Mouse (Mus musculus) kidney, adult 18-20 months (tissue): Measurements from ENCODE around the gene Cel.

Experiments
- DNase-seq: peaks from one replicate; pipeline ENCODE4 v3.0.0; 2021

The Cel gene

DNA sequence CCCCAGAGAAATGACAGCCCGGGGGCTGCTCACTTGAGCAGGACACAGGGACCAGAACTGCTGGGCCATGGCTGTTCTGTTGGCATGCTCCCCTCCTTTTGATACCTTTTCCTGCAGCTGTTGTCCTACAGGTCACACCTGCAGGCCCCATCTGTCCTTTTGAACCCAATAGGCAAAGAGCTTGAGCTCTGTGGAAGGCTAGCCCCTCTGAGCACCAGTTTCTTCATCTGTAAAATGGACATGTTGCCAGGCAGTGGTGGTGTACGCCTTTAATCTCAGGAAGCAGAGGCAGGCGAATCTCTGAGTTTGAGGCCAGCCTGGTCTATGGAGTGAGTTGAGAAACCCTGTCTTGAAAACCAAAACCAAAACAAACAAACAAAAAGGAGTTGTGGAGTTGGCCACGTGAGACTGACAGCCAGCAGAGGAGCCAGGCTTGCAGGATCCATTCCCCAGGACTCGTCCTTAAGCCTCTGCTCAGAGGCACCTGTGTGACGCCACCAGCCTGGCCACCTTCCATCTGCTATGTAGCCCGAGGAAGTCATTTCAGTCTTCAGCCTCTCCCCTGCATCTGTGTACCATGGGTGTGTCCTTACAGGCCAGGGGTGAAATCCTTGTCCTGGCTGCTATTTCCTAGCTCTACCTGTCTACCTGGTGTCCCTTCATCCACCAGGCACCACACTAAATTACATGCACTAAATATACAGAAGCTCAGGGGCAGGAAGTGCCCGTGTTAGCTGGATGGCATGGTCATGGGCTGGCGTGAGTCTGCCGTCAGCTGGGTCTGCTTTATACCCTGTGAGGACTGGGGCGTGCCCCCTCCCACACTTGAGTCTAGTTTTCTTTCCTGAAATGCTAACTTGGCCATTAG lies 26.2 kb downstream of the Cel start:
- DNase-seq = no peak

DNA sequence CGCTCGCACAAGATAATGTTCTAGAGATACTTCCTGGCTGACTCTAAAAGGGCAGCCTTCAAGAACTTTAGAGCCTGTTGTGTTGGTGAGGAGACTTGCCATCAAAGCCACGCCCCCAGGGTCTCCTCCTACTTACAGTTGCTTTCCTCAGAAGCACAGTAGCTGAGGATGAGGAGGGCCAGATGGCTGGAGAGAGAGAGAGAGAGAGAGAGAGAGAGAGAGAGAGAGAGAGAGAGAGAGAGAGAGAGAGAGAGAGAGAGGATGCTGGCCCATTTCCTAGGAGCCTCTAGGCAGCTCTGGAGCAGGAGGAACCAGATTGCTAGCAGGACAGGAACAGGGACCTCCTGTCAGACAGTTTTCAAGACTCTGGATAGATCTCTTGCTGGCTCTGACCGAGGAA lies 27.0 kb downstream of the Cel start:
- DNase-seq = no peak

DNA sequence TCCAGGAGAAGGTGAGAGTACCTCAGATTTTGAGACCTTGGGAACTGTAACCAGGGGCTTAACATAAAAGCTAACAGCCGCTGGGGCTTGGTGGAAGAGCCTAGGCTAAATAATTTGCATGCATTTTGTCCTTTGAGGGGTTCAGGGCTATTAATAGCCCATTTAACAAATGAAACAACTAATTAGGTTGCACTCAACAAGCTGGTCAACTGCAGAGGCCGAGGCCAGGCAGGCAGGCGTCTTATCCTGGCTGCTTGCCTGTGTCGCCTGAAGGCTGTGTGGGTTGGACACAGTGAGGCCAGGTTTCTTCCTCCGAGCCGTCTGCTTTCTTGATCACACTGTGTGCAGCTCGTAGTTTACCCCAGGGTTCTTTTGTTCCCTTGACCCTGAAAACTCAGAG lies 27.6 kb downstream of the Cel start:
- no peak for DNase-seq

DNA sequence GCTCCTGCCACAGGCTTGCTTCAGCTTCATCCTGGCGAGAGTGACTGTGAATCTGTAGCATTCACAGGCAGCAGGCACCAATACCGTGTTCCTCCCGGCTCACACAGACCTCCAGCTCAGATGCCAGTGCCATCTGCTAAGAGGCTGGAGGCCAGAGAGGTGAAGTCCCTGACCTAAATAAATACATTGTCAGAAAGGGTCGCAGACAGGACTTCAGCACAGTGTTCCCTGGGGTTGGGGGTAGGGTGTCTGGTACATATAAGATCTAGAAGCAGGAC lies 28.0 kb downstream of the Cel start:
- no peak for DNase-seq

DNA sequence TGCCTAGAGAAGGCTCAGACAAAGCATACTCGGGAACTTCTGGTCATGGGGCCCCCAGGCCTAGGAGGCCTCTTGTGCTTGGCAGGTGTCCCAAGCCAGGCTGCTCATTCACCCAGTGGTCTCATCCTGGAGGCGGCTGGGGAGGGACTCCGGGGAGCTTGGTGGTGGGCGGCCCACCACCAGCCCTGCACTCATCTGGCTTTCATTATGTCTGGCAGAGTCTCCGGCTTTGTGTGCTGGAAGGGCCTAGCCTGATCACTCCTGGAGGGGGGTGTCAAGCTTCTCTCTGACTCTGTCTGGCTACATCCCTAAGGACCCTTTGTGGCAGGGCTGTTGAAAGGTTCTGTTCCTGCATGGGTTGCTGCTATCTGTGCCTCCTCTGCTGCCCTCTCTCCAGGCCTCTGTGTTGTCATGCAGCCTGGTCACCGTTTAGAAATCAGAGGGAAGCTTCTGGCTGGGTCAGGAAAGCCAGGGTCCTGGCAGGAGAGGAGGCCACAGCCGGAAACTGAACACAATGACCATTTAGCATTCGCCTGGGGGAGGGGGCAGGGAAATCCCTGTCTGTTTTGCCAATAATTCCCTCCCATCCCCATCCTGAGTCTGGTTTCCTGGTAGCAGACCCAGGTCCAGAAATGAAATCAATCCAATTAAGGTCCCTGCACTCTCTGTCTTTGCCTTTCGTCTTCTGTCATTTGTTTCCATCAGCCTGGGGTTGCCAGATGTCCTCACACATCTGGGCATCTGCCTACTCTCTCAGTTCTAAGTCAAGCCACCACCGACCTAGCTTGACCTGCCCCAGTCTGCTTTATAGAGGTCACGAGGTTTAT lies 28.6 kb downstream of the Cel start:
- DNase-seq = no peak

DNA sequence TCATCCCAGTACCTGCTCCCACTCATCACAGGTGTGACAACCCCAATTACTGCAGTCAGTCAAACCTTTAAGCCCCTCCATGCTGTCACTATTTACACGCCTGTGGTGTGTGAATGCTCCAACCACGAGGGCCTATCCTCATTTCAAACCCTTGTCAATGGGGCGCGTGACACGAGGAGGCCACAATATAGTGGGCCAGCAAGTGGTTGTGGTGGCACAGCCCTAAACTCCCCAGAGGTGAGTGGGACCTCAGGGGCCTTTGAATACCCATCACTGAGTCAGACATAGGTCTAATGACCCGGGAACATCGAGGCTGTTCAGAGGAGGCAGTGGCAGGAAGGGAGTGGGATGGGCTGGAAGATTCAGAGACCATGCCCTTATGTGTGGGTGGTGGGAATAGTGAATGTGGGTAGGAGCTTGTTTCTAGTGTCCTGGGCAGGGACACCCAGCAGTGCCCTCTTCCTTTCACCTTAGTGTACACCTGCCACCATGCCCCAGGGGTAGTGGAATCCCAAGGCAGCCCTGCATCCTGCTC lies 29.2 kb downstream of the Cel start:
- DNase-seq = no peak

DNA sequence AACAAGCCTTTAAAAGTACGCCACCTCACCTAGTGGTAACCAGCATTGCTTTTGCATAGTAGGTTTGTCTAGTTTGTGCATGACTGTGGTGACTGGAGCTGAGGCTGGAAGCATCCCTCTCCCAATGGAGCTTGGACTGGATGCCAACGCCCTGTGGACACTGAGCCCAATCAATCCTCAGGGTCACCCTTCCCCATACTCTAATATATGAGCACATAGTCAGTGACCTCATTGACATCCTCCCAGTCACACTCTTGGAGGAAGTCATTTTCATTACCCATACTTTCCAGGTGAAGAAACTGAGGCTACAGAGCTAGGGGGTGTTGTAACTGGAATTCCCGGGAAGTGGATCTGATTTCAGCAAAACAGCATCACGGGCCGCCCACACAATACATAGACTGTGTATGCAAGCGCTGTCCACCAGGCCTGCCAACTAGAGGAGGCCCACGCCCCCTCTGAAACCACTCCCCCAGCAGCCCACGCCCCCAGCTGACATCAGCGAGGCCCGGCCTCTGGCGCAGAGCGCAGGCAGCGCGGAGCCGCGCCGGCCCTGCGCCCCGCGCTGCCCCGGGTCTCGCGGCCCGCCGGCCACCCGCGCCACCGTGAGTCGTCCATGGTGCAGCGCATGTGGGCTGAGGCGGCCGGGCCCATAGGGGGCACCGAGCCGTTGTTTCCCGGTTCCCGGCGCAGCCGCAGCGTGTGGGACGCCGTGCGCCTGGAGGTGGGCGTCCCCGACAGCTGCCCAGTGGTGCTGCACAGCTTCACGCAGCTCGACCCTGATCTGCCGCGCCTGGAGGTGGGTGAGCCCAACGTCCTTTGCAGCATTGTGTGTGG lies 30.0 kb downstream of the Cel start:
- peak; percentile 89 for DNase-seq

DNA sequence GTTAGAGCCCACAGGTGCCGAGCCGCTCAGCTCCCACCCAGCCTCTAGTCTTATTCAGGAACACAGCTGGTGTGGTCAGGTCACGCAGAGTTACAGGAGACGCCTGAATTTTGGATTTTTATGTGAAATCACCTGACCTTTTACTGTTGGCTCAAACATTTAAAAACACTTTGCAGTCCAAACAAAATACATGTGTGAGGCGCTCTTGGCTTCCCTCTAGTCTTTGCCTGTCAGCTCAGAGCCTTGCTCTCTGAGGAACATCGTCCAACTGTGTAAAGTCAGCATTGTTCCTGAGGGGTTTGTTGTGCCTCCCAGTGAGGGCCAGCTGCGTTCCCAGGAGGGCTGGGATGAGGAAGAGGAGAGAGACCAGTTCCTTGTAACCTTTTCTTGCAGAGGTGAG lies 32.9 kb downstream of the Cel start:
- DNase-seq = no peak

DNA sequence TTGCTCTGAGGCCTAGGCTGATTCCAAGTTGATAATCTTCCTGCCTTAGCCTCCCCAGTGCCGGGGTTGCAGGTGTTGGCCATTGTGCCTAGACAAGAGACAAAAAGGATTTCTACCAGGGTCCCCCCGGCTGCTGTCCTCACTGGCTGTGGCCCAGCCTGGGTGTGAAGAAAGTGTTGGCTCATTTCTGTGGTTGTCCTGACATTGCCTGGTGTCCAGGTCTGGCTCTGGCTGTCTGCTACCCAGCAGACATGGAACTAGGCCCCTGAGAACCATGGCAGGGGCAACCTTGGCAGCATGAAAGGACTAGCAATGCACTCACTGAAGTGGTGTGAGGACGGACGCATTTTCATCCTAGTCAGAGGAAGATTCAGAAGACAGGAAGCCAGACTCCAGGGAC lies 33.3 kb downstream of the Cel start:
- no peak for DNase-seq

DNA sequence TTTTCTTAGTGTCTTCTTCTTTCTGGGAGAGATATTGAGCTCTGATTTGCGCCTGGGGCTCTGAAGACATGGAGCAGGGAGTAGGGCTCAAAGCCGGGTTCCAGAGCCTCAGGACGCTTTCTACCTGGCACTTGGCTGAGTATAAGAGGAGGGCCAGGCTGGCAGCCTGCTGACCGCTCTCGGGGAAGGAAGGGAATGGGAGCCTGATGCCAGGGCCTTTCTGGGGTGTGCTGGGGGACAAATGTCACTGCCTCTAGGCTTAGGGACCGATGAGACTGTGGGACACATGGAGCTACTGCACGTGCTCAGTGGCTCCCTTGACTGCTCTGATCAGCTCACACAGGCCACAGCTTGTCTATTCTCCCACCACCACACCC lies 34.9 kb downstream of the Cel start:
- DNase-seq = no peak

DNA sequence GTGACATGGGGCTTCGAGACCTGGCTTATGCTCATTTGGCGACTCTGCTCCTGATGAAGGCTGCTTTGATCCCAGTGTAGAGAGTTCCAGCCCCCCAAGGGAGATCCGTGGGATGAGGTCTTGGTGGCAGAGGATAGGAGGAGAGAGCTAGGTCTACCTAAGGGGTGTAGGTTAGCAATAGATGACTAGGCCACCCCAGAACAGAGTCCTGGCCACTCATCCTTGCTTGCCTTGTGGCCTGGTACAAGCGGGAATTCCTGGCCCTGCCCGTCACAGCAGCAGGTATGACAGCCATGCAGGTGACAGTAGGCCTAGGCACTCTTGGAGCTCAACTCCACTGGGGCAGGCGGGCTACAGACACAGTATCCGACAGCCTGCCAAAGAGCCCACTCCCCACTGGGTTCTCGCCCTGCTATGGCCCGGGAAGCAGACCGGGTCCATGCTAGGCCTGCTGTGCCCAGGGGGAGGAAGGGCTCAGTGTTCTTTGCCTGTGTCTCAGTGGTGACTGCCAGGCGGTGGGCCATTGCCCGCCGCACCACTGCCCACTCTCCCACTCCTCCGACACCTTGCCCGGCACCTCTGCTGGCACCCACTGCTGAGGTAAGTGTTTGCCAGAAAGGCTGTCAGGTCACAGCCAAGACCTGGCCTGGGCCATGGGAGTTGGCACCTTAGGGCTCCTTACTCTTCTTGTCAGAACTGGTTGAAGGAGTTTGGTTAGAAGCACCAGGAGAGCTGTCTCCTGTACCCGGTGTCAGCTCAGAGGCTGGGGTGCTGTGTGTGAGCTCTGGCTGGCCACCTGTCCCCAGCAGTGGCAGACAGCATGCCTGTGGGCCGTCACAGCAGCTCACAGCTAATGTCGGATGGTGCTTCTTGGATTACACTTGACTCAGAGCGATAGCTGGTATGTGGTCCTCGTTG lies 35.5 kb downstream of the Cel start:
- no peak for DNase-seq

DNA sequence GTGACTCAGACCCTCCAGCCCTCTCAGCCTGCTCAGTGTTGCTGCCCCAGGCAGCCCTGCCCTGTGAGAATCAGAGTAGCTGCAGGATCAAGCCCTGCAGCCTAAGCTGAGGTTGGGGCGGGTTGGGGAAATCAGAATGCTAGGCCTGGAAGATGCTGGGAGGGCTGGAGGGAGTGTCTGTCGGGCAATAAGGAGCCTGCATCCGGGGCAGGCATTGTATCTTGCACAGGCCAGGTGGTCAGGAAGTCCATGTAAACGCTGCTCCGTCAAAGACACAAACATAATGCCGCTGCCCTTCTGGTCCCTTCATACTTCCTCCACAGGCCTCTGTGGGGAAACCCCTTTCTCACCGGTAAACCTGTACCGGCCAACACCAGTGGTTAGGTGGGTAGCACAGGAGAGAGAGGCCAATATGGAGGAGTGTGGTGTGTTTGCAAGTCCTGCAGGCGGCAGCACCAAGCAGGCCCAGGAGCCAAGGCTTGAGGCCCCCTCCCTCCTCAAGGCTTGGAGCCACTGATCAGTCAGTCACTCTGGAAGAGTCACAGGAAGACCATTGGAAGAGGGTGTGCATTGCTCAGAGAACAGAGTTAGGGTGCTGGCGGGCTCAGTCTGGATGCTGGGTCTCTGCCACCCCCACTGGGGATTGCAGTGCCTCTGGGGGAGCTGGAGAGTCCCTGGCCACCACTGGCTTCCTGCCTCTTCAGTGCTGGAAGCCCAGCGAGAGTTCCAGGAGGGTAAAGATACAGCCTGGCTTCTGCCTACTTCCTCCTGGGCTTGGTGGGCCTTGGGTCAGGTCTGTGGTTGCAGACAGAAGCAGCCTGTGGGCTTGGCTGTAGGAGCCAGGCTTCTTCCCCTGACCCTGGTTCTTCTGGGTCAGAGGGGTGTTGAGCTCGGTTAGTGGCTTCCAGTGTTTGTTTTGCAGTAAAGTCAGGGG lies 37.0 kb downstream of the Cel start:
- no peak for DNase-seq

DNA sequence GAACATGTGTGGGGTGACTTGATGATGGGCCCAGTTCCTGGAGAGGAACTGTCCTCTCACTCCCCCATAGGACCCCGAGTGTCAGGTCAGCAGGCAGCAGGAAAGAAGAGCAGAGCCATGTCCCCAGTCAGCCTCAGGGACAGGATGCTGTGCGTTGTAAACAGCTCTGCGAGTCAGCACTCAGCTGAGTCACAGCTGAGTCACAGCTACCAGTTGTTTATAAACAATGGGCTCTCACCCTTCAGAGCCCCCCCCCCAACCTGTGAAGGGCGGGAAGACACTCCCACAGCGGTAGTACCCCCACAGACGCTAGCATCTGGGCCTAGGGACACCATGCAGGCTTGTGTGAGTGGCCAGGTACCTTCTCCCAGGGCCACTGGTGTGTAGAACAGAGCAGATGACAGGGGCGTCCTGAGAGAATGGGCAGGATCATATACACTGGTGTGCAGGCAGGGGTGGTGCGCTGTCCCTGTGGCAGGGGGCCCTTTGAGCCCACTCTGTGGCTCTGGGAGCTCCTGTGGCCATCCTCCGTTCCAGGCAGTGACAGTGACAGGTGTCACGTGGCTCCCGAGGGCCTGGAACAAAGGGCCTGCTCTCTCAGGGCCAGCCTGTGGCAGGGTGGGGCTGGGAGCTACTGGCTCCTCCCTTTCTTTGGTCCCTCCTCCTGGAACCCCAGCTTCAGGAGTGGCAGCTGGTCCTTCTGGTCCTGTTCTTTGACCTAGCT lies 37.8 kb downstream of the Cel start:
- peak; percentile 70 for DNase-seq

DNA sequence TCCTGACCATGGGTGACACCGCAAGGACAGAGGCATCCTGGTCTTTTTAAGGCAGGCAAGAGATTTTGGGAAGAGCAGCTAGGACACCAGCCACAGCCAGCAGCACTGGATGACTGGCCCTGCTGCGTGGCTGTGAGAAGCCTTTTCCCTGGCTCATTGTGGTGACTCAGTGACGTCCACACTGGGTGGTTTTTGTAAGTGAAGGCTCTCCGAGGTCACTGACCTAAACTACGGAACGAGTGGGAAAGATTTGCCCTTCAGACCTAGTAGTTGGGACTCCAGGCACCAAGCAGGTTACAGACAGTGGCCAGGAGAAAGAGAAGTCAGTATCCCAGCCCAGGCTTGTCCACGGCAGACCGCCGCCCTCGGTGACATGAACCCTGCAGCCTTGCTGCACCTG lies 38.8 kb downstream of the Cel start:
- DNase-seq = no peak

DNA sequence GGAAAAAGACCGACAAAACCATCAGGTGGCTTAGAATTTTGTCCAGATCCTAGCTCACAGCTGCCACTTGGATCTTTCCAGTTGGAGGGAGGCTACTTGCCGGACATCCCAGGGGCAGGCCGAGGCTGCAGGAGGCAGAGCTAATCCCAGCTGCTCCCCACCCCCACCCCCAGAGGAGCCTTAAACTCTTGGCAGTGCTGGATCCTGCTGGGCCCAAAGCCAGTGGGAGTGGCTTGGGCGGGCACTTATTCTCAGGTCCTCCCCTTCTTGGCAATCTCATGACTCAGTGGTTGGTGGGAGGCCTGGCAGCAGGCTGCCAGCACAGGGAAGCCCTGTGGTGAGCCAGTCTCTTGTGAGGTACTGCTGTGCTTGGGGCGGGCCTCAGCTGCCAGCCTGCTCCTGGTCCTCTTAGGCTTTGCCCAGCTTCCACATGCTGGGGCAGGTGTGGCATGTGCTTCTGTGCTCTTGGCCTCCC lies 39.5 kb downstream of the Cel start:
- peak; percentile 92 for DNase-seq

DNA sequence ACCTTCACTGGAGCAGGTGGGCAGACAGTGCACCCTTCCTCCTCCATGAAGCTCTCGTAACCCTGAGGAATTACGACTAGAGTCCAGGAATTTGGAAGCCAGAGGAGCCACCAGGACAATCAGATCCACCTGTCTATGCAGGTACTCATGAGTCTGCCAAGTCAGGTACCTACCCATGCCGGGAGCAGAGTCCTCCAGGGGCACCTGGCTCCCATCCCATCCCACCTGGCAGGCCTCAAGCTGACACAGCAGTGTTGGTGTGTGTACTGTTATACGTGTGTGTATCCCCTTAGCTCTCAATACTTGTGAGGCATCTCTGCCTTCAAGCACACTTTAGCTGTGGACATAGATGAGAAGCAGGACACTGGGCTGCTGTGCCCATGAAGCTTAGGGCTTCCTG lies 41.0 kb downstream of the Cel start:
- DNase-seq = peak; percentile 72

DNA sequence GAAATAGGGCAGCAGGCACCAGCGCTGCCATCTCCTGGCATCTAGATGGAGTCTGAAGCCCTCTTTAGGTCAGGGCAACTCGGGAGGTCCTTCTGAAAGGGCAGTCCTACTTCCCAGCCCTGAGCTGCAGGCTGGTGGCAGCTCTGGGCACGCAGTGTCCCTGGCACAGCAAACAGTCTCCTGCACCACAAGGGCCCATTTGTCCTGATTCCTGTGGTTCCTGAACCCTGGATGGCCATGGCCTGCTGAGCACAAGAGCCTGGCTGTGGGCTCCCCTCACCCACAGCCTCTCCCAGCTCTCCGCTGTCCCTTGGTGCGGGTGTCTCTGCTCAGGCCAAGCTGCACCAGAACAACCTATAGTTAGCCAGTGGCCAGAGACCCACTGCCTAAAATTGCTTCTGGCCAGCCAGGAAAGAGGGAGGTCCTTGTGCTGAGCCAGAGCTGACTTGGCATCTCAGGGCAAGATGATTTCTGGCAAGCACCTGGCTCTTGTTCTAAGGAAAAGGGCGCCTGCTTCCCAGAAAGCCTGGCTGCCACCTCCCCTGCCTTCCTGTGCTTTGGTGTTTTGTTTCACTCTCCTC lies 41.5 kb downstream of the Cel start:
- peak; percentile 57 for DNase-seq

DNA sequence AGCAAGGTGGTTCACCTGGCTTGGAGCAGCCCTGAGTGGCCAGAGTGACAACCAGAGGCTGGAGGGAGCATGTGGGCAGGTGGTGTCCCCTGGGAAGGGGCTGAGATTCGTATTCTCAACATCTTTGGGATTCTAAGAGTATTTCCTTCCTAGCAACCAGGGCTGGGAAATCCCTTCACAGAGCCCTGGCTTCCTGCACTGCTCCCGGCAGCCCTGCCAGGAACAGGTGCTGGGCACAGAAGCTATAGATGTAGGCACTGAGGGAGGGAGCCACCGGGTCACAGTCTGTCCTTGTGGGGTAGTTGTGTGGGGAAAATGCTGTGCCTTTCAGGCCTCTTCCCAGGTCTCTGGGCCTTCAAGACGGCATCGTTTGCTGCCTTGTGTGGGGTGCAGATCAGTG lies 42.6 kb downstream of the Cel start:
- DNase-seq = no peak

DNA sequence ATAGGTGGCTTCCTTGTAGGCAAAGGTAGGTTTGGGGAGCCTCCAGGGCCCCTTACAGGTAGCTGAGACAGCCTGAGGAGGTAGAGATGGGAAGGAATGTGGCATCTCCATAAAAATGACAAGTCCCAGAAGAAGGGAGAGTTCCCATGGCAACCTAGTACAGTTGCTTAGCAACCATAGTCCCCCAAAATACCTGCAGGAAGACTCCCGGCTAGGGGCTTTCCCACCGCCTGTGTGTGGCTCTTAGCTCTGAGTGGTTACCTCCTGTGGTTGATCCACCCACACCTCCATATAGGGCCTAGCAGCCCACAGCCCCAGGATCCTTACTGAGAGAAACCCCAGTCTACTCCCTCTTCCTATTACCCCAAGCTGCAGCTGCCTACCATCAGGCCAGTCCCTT lies 45.0 kb downstream of the Cel start:
- DNase-seq = no peak
